Mouse (Mus musculus): ENCODE results near the gene Esr1. TPM values are rescaled to one million over a fixed set of nuclear protein-coding genes. Genes with fewer than 3 reads are reported as not detected.
"Not testable (repeated sequence)": the region's sequence is repeated elsewhere in the genome, so short reads cannot be mapped to it uniquely, and the experiment has no call there.

The Esr1 gene
- polyA plus RNA-seq, 1 experiment from 2014 or later, result 0.47 TPM

- 44% methylated on average over 2 of the region's 2 CpGs for WGBS (ENCODE audit: insufficient replicate concordance)
- H3K9me3 ChIP-seq (replicated peaks; ENCODE audit: control insufficient read depth, low read length), result no peaks in the 10 kb centered on the region
- no peaks in the 10 kb centered on the region for H3K27me3 ChIP-seq (ENCODE audit: control insufficient read depth, insufficient read depth, low read depth, low read length)
- H3K27ac ChIP-seq (ENCODE audit: low read length), result no peak overlapping the region
- H3K4me3 ChIP-seq (ENCODE audit: low read depth, low read length), result no peak overlapping the region
- no peaks in the 10 kb centered on the region for H3K36me3 ChIP-seq (ENCODE audit: control insufficient read depth, insufficient read depth)
- no peak overlapping the region for H3K4me2 ChIP-seq (ENCODE audit: low read depth, low read length)
- ATAC-seq (ENCODE audit: low read depth), result no peak
- no peak overlapping the region for H3K9ac ChIP-seq (ENCODE audit: low read depth, low read length)
- no peaks in the 10 kb centered on the region for H3K4me1 ChIP-seq (ENCODE audit: control insufficient read depth, low read depth, low read length)
These were observed 126.9 kb downstream of the Esr1 start for GRCm38 (mm10) chr10:4738311-4738710.

DNA sequence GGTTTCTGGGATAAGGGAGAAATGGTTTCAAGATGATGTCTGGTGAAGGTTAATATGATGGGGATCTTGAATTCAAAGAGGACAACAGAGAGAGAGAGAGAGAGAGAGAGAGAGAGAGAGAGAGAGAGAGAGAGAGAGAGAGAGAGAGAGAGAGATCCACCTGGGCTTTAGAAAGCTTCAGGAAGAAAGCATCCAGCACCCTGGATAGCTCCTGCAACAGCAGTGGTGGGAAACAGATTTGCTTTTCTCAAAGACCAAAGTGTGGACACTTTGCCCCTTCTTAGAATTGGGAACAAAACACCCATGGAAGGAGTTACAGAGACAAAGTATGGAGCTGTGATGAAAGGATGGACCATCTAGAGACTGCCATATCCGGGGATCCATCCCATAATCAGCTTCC is 139.7 kb downstream of the Esr1 start:
- WGBS (ENCODE audit: insufficient replicate concordance), result 71% methylated on average over 1 of the region's 1 CpGs
- H3K4me3 ChIP-seq (ENCODE audit: low read depth, low read length); H3K9ac ChIP-seq (ENCODE audit: low read depth, low read length); H3K27me3 ChIP-seq (ENCODE audit: control insufficient read depth, insufficient read depth, low read depth, low read length); H3K27ac ChIP-seq (ENCODE audit: low read length); H3K9me3 ChIP-seq (replicated peaks; ENCODE audit: control insufficient read depth, low read length); H3K4me2 ChIP-seq (ENCODE audit: low read depth, low read length); H3K4me1 ChIP-seq (ENCODE audit: control insufficient read depth, low read depth, low read length); H3K36me3 ChIP-seq (ENCODE audit: control insufficient read depth, insufficient read depth); ATAC-seq (ENCODE audit: low read depth): not testable (repeated sequence)

GRCm38 (mm10) chr10:4752977-4753376 is 141.6 kb downstream of the Esr1 start:
- no peaks in the 10 kb centered on the region for H3K4me1 ChIP-seq (ENCODE audit: control insufficient read depth, low read depth, low read length)
- no peaks in the 10 kb centered on the region for H3K9me3 ChIP-seq (replicated peaks; ENCODE audit: control insufficient read depth, low read length)
- H3K9ac ChIP-seq (ENCODE audit: low read depth, low read length), result no peak overlapping the region
- H3K4me3 ChIP-seq (ENCODE audit: low read depth, low read length), result no peak overlapping the region
- 56% methylated on average over 4 of the region's 4 CpGs for WGBS (ENCODE audit: insufficient replicate concordance)
- H3K36me3 ChIP-seq (ENCODE audit: control insufficient read depth, insufficient read depth), result no peaks in the 10 kb centered on the region
- no peak overlapping the region for H3K4me2 ChIP-seq (ENCODE audit: low read depth, low read length)
- no peak overlapping the region for H3K27ac ChIP-seq (ENCODE audit: low read length)
- no peak for ATAC-seq (ENCODE audit: low read depth)
- no peaks in the 10 kb centered on the region for H3K27me3 ChIP-seq (ENCODE audit: control insufficient read depth, insufficient read depth, low read depth, low read length)

DNA sequence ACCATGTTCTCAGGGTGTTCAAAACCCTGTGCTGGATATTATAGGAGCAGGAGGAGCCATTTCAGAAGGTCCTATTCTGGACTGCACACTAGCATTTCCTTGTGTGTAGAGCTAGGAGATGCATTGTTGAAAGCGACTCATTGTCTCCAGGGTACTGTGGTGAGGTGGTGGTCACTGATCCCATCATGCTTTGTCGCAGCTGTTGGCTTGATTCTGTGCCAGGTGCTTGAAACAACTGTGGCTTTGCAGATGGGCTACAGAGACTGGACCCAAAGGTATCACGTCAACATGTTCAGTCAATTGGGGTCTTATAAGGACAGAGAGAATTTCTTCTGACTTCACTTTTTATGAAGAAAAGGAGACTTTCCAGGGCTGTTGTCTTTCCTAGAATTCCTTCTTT is 164.1 kb downstream of the Esr1 start:
- Histone ChIP-seq H3K27me3 (ENCODE audit: control insufficient read depth, insufficient read depth, low read depth, low read length) (no peaks in the 10 kb centered on the region), H3K36me3 (ENCODE audit: control insufficient read depth, insufficient read depth) (no peaks in the 10 kb centered on the region), H3K4me3 (ENCODE audit: low read depth, low read length) (no peak overlapping the region), H3K9ac (ENCODE audit: low read depth, low read length) (no peak overlapping the region), H3K9me3 (replicated peaks; ENCODE audit: control insufficient read depth, low read length) (no peaks in the 10 kb centered on the region), H3K4me1 (ENCODE audit: control insufficient read depth, low read depth, low read length) (no peaks in the 10 kb centered on the region), H3K4me2 (ENCODE audit: low read depth, low read length) (no peak overlapping the region), H3K27ac (ENCODE audit: low read length) (no peak overlapping the region)
- no peak for ATAC-seq (ENCODE audit: low read depth)
- WGBS (ENCODE audit: insufficient replicate concordance), result 49% methylated on average over 3 of the region's 3 CpGs

DNA sequence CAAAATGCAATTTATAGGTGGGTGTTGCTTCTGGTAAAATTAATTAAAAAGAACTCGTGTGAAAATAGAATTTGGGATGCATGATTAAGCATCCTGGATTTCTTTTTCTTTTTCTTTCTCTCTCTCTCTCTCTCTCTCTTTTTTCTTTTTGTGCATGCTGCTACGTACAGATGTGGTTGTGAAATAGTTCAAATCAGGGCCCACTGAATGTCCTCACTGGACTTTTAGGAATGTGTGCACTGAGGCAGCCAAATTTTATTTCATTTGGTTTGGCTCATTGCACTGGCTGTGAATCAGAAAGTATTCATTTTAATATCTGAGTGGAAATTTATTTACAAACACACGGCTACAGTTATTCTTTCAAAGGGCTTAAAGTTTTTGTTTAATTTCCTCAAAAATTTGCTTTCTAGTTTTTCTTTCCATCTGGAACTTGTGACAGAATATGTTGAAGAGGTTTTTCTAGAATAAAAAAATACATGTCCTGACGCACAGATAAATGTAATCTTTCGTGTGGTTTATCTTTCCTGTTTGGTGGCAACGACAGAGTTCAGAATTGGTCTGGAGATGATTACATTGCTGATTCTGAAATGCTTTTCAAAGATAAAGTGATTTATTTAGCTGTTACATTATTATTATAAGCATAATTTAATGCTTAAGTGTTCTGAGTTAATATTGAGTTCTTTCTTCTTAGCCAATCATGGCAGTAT is 164.8 kb downstream of the Esr1 start:
- H3K9ac ChIP-seq (ENCODE audit: low read depth, low read length), result no peak overlapping the region
- no peaks in the 10 kb centered on the region for H3K4me1 ChIP-seq (ENCODE audit: control insufficient read depth, low read depth, low read length)
- H3K36me3 ChIP-seq (ENCODE audit: control insufficient read depth, insufficient read depth), result no peaks in the 10 kb centered on the region
- H3K27ac ChIP-seq (ENCODE audit: low read length), result no peak overlapping the region
- ATAC-seq (ENCODE audit: low read depth), result no peak
- no peak overlapping the region for H3K4me2 ChIP-seq (ENCODE audit: low read depth, low read length)
- H3K4me3 ChIP-seq (ENCODE audit: low read depth, low read length), result no peak overlapping the region
- no peaks in the 10 kb centered on the region for H3K9me3 ChIP-seq (replicated peaks; ENCODE audit: control insufficient read depth, low read length)
- WGBS (ENCODE audit: insufficient replicate concordance), result 44% methylated on average over 6 of the region's 6 CpGs
- H3K27me3 ChIP-seq (ENCODE audit: control insufficient read depth, insufficient read depth, low read depth, low read length), result no peaks in the 10 kb centered on the region

DNA sequence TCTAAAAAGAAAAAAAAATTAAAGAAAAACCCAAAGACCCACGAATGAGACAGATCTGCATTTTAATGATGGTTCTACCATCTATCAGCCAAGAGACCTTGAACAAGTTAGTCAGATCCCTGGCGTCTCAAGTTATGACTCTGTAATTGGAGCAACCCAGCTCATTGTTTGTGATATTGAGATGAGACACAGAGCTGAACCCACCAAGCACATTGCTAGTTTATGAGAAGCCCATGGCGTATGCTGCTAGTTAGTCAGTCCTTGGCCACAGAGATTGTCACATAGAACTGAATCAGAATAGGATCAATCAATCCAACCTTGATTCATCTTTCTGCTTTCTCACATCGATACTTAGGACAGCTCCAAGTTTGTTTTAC is 165.3 kb downstream of the Esr1 start:
- H3K4me3 ChIP-seq (ENCODE audit: low read depth, low read length), result no peak overlapping the region
- 48% methylated on average over 4 of the region's 4 CpGs for WGBS (ENCODE audit: insufficient replicate concordance)
- no peak overlapping the region for H3K9ac ChIP-seq (ENCODE audit: low read depth, low read length)
- no peak overlapping the region for H3K4me2 ChIP-seq (ENCODE audit: low read depth, low read length)
- H3K4me1 ChIP-seq (ENCODE audit: control insufficient read depth, low read depth, low read length), result no peaks in the 10 kb centered on the region
- no peak overlapping the region for H3K27ac ChIP-seq (ENCODE audit: low read length)
- no peaks in the 10 kb centered on the region for H3K27me3 ChIP-seq (ENCODE audit: control insufficient read depth, insufficient read depth, low read depth, low read length)
- H3K9me3 ChIP-seq (replicated peaks; ENCODE audit: control insufficient read depth, low read length), result no peaks in the 10 kb centered on the region
- H3K36me3 ChIP-seq (ENCODE audit: control insufficient read depth, insufficient read depth), result no peaks in the 10 kb centered on the region
- ATAC-seq (ENCODE audit: low read depth), result no peak

GRCm38 (mm10) chr10:4777996-4778395 is 166.6 kb downstream of the Esr1 start:
- Histone ChIP-seq H3K4me3 (ENCODE audit: low read depth, low read length) (no peak overlapping the region), H3K4me1 (ENCODE audit: control insufficient read depth, low read depth, low read length) (no peaks in the 10 kb centered on the region), H3K36me3 (ENCODE audit: control insufficient read depth, insufficient read depth) (no peaks in the 10 kb centered on the region), H3K4me2 (ENCODE audit: low read depth, low read length) (no peak overlapping the region), H3K9ac (ENCODE audit: low read depth, low read length) (no peak overlapping the region), H3K27ac (ENCODE audit: low read length) (no peak overlapping the region), H3K9me3 (replicated peaks; ENCODE audit: control insufficient read depth, low read length) (no peaks in the 10 kb centered on the region), H3K27me3 (ENCODE audit: control insufficient read depth, insufficient read depth, low read depth, low read length) (no peaks in the 10 kb centered on the region)
- no peak for ATAC-seq (ENCODE audit: low read depth)
- 17% methylated on average over 3 of the region's 3 CpGs for WGBS (ENCODE audit: insufficient replicate concordance)

DNA sequence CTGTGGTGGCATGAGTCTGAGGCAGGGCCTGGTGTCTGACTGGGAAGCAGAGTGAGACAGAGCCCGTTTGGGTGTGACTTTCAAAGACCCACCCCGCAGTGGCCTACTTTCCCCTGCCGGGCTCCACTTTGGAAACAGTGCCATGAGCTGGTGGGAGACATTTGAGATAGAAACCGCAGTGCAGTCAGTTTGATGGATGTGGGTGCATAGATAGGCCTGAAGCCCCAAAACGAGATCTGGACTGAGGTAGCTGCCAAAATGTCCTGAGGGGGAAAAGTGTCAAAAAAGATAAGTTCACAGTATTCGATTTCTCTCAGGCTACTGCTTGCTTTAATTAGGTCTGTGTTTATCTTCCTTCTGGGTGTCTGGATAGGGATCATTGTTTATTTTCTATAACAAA is 169.5 kb downstream of the Esr1 start:
- no peak overlapping the region for H3K9ac ChIP-seq (ENCODE audit: low read depth, low read length)
- H3K36me3 ChIP-seq (ENCODE audit: control insufficient read depth, insufficient read depth), result no peaks in the 10 kb centered on the region
- H3K27me3 ChIP-seq (ENCODE audit: control insufficient read depth, insufficient read depth, low read depth, low read length), result no peaks in the 10 kb centered on the region
- no peaks in the 10 kb centered on the region for H3K9me3 ChIP-seq (replicated peaks; ENCODE audit: control insufficient read depth, low read length)
- no peaks in the 10 kb centered on the region for H3K4me1 ChIP-seq (ENCODE audit: control insufficient read depth, low read depth, low read length)
- no peak for ATAC-seq (ENCODE audit: low read depth)
- no peak overlapping the region for H3K4me3 ChIP-seq (ENCODE audit: low read depth, low read length)
- 49% methylated on average over 6 of the region's 6 CpGs for WGBS (ENCODE audit: insufficient replicate concordance)
- H3K4me2 ChIP-seq (ENCODE audit: low read depth, low read length), result no peak overlapping the region
- H3K27ac ChIP-seq (ENCODE audit: low read length), result no peak overlapping the region

GRCm38 (mm10) chr10:4787003-4787628 is 175.7 kb downstream of the Esr1 start:
- Histone ChIP-seq H3K27me3 (ENCODE audit: control insufficient read depth, insufficient read depth, low read depth, low read length) (no peaks in the 10 kb centered on the region), H3K9me3 (replicated peaks; ENCODE audit: control insufficient read depth, low read length) (no peaks in the 10 kb centered on the region), H3K27ac (ENCODE audit: low read length) (no peak overlapping the region), H3K36me3 (ENCODE audit: control insufficient read depth, insufficient read depth) (no peaks in the 10 kb centered on the region), H3K9ac (ENCODE audit: low read depth, low read length) (no peak overlapping the region), H3K4me2 (ENCODE audit: low read depth, low read length) (no peak overlapping the region), H3K4me1 (ENCODE audit: control insufficient read depth, low read depth, low read length) (no peaks in the 10 kb centered on the region), H3K4me3 (ENCODE audit: low read depth, low read length) (no peak overlapping the region)
- no peak for ATAC-seq (ENCODE audit: low read depth)
- 14% methylated on average over 5 of the region's 5 CpGs for WGBS (ENCODE audit: insufficient replicate concordance)
